Mouse (Mus musculus): ENCODE measurements at regions not wholly inside any gene's neighbourhood (a gene's known extent, or its start where the extent isn't known, plus 50 kb on each side); places are given as distances from the start of the nearest gene placed in this dataset.

- DNase-seq: no peak
Measured at GRCm38 (mm10) chr3:144378524-144379225, 173.7 kb upstream of the Lmo4 start.

GRCm38 (mm10) chr3:144377626-144378523 is 172.9 kb upstream of the Lmo4 start:
- DNase-seq: no peak

GRCm38 (mm10) chr3:144376463-144377402 is 171.7 kb upstream of the Lmo4 start:
- no peak for DNase-seq

- no peak for DNase-seq
Measured at GRCm38 (mm10) chr3:144375725-144376412, 170.8 kb upstream of the Lmo4 start.

- no peak for DNase-seq
Measured at GRCm38 (mm10) chr3:144368300-144368699, 163.3 kb upstream of the Lmo4 start.

GRCm38 (mm10) chr3:144367766-144368116 is 162.7 kb upstream of the Lmo4 start:
- no peak for DNase-seq

GRCm38 (mm10) chr3:144366976-144367765 is 162.2 kb upstream of the Lmo4 start:
- DNase-seq: no peak

GRCm38 (mm10) chr3:144365894-144366293 is 160.9 kb upstream of the Lmo4 start:
- DNase-seq: no peak

GRCm38 (mm10) chr3:144362472-144362871 is 157.5 kb upstream of the Lmo4 start:
- peak; percentile 72 for DNase-seq

- DNase-seq: peak; percentile 34
Measured at GRCm38 (mm10) chr3:144361203-144361978, 156.4 kb upstream of the Lmo4 start.

GRCm38 (mm10) chr3:144356948-144357295 is 151.9 kb upstream of the Lmo4 start:
- no peak for DNase-seq

- no peak for DNase-seq
Measured at GRCm38 (mm10) chr3:144356103-144356947, 151.3 kb upstream of the Lmo4 start.

GRCm38 (mm10) chr3:144352559-144352958 is 147.5 kb upstream of the Lmo4 start:
- DNase-seq: peak; percentile 41

GRCm38 (mm10) chr3:144348431-144348830 is 143.4 kb upstream of the Lmo4 start:
- DNase-seq: no peak

GRCm38 (mm10) chr3:144335237-144335636 is 130.2 kb upstream of the Lmo4 start:
- no peak for DNase-seq

- DNase-seq: no peak
Measured at GRCm38 (mm10) chr3:144334201-144334600, 129.2 kb upstream of the Lmo4 start.

GRCm38 (mm10) chr3:144332353-144332752 is 127.3 kb upstream of the Lmo4 start:
- DNase-seq: peak; percentile 24

GRCm38 (mm10) chr3:144329117-144329516 is 124.1 kb upstream of the Lmo4 start:
- no peak for DNase-seq

- no peak for DNase-seq
Measured at GRCm38 (mm10) chr3:144327235-144327760, 122.3 kb upstream of the Lmo4 start.
